Mouse (Mus musculus): ENCODE results near the gene Map1lc3a.

The Map1lc3a gene

DNA sequence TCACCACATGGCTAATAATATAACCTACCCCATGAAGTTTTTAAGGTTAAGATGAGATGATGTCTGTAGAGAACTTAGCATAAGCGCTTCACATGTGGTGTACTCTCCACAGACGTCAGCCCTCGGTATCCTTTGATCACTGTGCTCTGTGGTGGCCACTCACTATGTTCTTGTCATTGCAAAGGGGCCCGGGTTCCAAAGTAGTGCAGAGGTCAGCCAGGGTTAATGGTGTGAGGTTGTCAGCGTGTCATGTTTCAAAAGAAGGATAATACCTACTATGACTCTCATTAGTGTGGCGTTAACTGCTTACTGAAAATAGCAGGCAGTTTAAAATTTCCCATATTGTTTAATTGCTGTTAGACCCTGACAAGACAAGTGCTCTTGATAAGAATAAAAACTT, 37.6 kb downstream of the Map1lc3a start:
- no peak for DNase-seq (ENCODE audit: low read depth, low spot score)
- H3K36me3 ChIP-seq (ENCODE audit: control insufficient read depth, insufficient read depth, low read length, poor library complexity, severe bottlenecking), result peaks cover 8% of the 10 kb centered on the region
- H3K27me3 ChIP-seq (ENCODE audit: control insufficient read depth, insufficient read depth, low read length, poor library complexity, severe bottlenecking), result no peaks in the 10 kb centered on the region

DNA sequence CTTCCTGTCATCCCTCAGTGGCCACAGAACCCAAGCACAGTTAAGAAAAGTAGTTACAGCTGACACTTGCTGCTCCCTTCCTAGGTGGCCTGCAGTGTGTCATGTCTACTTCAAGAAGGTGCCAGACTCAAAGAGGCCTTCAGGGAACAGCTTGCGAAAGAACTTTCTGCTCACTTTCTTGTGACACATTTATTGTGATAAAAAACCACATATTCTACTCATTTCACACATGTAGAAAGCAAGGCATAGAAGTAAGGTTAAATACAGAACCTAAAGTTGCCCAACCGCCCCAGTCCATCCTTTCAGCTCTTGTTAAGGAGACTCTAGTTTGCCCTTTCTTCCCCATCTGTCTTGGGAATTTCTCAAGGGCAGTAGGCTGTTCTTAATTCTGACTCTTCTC, 42.5 kb downstream of the Map1lc3a start:
- H3K36me3 ChIP-seq (ENCODE audit: control insufficient read depth, insufficient read depth, low read length, poor library complexity, severe bottlenecking), result peaks cover 5% of the 10 kb centered on the region
- no peak for DNase-seq (ENCODE audit: low read depth, low spot score)
- H3K27me3 ChIP-seq (ENCODE audit: control insufficient read depth, insufficient read depth, low read length, poor library complexity, severe bottlenecking), result no peaks in the 10 kb centered on the region

DNA sequence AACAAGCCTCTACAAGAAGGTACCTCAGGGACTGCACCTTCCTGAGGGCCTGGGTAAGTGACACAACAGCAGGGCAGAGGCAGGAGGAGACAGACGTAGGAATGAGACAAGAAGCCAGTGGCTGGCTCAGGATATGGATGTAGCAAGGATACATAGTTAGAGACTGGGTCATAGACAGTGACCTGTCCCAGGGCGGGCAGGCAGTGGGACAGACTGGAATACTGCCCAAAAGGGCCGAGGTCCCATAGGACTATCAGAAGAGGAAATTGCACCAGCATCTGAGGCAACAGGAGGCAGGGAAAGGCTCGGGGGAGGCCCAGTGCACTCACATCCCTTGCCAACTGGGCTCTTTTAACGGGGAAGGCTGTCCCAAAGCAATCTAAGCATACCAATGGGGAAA, 44.5 kb downstream of the Map1lc3a start:
- H3K27me3 ChIP-seq (ENCODE audit: control insufficient read depth, insufficient read depth, low read length, poor library complexity, severe bottlenecking), result no peaks in the 10 kb centered on the region
- no peaks in the 10 kb centered on the region; the same call in 1 of the 2 replicates for H3K36me3 ChIP-seq (ENCODE audit: control insufficient read depth, insufficient read depth, low read length, poor library complexity, severe bottlenecking)
- no peak for DNase-seq (ENCODE audit: low read depth, low spot score)

DNA sequence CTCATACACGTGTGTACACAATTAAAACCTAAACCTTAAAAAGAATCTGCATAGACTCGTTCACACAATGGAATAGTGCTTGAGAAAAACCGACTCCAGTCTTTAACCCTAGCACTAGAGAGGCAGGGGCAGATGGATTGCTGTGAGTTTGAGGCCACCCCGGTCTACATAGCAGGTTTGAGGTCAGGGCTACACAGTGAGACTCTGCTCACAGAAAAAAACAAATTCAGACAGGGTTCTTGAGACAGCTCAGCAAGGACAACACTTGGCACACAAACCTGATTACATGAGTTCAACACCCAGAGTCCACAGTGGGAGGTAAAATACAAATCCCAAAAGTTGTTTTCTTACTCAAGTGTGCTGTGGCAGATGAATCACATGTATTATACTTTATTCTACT, 49.9 kb downstream of the Map1lc3a start:
- DNase-seq (ENCODE audit: low read depth, low spot score), result no peak
- H3K27me3 ChIP-seq (ENCODE audit: control insufficient read depth, insufficient read depth, low read length, poor library complexity, severe bottlenecking), result no peaks in the 10 kb centered on the region
- H3K36me3 ChIP-seq (ENCODE audit: control insufficient read depth, insufficient read depth, low read length, poor library complexity, severe bottlenecking), result peaks cover 3% of the 10 kb centered on the region; the same call in 1 of the 2 replicates
